Mouse (Mus musculus): ENCODE data around the gene Elp5.
"Not testable (repeated sequence)": the region's sequence is repeated elsewhere in the genome, so short reads cannot be mapped to it uniquely, and the experiment has no call there.

Gene Elp5

DNA sequence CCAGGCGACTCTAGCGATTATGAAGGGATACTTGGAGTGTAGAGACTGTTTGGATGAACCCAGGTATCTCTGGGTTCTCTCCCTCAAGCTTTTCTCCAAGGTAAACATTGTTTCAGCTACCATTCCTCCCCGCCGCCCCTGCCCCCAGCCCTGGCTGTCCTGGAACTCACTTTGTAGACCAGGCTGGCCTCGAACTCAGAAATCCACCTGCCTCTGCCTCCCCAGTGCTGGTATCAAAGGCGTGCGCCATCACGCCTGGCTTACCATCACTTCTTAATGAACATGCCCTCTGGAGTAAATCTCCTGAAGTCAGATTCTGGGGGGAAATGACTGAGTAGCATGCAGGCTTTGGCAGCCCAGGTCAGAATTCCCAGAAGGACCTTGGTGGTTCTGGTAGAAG lies at the start of gene Elp5:
Elp5 (minus strand) TSS at position 293 of the 400 bp plus-strand sequence.
- DNase-seq: no peak

- peak in 1 of 2 experiments; percentile 32 for DNase-seq
These were observed 49.0 kb upstream of the Elp5 start for GRCm38 (mm10) chr11:70031321-70031670.

- peak in 1 of 2 experiments; percentile 29 for DNase-seq
These were observed 48.5 kb upstream of the Elp5 start for GRCm38 (mm10) chr11:70030651-70031320.

GRCm38 (mm10) chr11:70029829-70030550 lies 47.7 kb upstream of the Elp5 start:
- no peak for DNase-seq

GRCm38 (mm10) chr11:70029130-70029801 lies 46.9 kb upstream of the Elp5 start:
- peak; percentile 45 to 63 for DNase-seq

DNA sequence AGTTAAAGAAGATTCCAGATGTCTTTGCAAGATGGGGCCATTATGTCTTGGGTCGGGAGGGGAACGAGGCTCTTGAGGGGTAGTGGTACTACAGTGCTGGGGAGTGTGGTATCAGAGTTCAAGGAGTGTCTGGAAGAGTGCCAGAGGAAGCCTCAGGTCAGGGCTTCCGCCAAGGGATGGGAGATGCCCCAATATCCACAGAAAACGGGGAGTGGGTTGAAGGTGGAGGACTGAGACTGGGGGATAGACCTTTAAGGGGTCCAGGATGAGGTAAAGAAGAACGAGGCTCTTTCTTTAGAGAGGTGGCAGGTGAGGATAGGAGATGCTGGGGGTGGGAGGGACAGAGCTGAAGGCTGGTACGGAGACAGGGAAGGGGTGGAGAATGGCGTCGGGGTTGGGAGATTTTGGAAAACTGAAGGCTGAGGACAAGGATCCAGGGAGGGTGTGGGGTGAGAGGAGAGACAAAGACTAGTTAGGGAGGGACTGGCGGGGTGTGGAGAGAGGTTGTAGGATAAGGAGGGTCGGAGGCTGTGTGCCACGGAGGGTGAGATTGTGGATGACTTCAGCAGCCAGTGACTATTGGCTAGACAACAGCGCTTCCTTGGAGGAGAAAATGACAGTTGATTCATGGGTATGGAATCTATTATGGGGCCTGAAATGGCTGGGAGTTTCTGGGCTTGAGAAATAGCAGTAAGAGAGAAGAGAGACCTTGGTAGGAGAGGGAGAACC lies 46.2 kb upstream of the Elp5 start:
- DNase-seq: peak in 1 of 2 experiments; percentile 30

GRCm38 (mm10) chr11:70027397-70027796 lies 45.1 kb upstream of the Elp5 start:
- peak in 1 of 2 experiments; percentile 38 for DNase-seq

GRCm38 (mm10) chr11:70026689-70027088 lies 44.4 kb upstream of the Elp5 start:
- DNase-seq: peak; percentile 37 to 67

- peak in 1 of 2 experiments; percentile 35 for DNase-seq
These were observed 41.8 kb upstream of the Elp5 start for GRCm38 (mm10) chr11:70024151-70024514.

- peak in 1 of 2 experiments; percentile 37 for DNase-seq
These were observed 41.3 kb upstream of the Elp5 start for GRCm38 (mm10) chr11:70023481-70024150.

- peak; percentile 97 to 99 for DNase-seq
These were observed 39.2 kb upstream of the Elp5 start for GRCm38 (mm10) chr11:70021264-70022132.

DNA sequence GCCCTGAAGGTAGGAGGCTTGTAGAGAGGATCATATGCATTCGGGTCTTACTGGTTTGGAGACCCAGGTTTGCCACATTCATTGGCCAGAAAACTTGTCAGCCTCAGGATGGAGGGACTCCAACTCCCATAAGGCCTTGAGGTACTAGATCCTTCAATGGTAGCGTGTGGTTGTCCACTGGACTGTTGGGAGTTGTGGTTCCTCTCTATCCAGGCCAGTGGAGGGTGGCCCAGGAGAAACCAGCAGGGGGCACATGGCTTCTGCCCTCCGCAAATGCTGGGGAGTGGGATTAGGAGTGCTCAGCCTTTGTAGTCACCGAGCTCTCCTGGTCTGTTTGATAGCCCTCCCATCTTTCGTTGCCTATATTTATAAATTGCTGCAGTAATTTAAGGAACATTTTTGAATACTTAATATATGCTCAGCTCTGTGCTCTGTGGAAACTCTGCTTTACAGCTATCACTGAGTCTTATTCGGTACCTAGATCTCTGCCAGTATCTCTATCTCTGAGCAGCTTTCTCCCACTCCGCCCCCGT lies 38.5 kb upstream of the Elp5 start:
- DNase-seq: peak; percentile 79 to 87

DNA sequence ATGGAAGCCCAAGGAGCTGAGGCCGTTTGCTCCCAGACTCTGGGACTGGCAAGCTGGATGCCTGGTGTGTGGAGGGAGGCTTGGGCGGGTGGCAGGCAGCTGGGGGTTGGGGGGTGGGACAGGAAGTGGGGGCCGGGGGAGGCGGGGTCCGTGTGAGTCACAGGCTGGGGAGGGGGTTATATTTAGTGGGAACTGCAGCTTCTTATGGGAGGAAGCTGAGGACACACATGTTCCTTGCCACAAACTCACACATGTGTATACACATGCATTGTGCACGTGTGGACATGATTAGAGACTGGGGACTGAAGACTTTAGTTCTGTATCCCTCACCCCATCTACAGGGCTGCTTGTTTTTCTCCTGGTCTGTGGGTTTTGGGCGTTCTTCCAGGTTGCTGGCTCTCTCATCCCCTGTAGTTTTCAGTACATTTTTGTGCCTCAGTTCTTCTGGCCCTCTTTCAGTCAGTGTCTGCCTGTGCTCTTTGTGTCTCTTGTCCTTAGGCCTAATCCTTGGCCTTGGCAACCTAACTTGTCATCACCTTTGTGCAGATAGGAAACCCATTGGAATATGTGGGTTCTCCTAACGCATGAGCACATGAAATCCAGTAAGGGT lies 37.8 kb upstream of the Elp5 start:
- DNase-seq: no peak

GRCm38 (mm10) chr11:70019495-70020021 lies 37.2 kb upstream of the Elp5 start:
- no peak for DNase-seq

GRCm38 (mm10) chr11:70018131-70018990 lies 36.0 kb upstream of the Elp5 start:
- DNase-seq: peak; percentile 53 to 57

GRCm38 (mm10) chr11:70017199-70017767 lies 35.0 kb upstream of the Elp5 start:
- DNase-seq: no peak

- DNase-seq: no peak
These were observed 34.4 kb upstream of the Elp5 start, which contains the start of gene Dlg4 for GRCm38 (mm10) chr11:70016669-70017068. Gene Dlg4 (plus strand): TSS chr11:70016942.

- DNase-seq: not testable (repeated sequence)
These were observed 33.9 kb upstream of the Elp5 start for GRCm38 (mm10) chr11:70016177-70016576.

DNA sequence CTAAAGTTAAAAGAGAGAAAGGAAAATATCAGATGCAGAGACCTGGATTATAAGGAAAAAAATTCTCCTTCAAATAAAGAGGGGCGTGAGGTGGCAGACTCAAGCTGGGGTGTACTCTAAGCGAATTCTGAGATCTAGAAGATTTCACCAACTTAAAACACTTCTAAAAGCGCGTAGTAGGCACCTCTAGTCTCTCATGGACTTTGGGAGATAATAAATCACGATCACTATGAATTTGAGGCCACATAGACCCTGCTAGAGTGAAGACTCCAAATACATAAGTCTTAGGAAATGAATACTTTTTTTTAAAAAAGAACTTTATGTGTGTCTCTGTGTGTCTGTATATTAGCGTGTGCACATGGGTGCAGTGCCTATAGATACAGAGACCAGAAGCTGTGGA lies 33.4 kb upstream of the Elp5 start:
- no peak for DNase-seq
